Mouse (Mus musculus) neural tube, embryonic 12.5 days (tissue): ENCODE measurements around the gene Hand1. TPM values are rescaled to one million over a fixed set of nuclear protein-coding genes. Genes with fewer than 3 reads are reported as not detected.
"Not testable (repeated sequence)": the region's sequence is repeated elsewhere in the genome, so short reads cannot be mapped to it uniquely, and the experiment has no call there.

Source experiments
- ATAC-seq: fragments of 200-750 bp; cut with Nextera tagmentation; 2 replicates; pipeline ENCODE4 v1.8.0; 2017; ENCODE audit warnings: low read depth, mild to moderate bottlenecking, moderate TSS enrichment, moderate library complexity; ENCODE audit not compliant: low FRiP score
- H3K27ac ChIP-seq: fragments of 300-500 bp; sonication (generic); 2 replicates; pipeline ENCODE4 v1.5.1; 2016
- H3K27me3 ChIP-seq: fragments of 300-500 bp; sonication (generic); replicated peaks from 2 replicates; pipeline ENCODE4 v1.6.1; 2016; ENCODE audit warnings: mild to moderate bottlenecking
- H3K36me3 ChIP-seq: fragments of 300-500 bp; sonication (generic); 2 replicates; pipeline ENCODE4 v1.6.1; 2016; ENCODE audit warnings: mild to moderate bottlenecking
- H3K4me1 ChIP-seq: fragments of 300-500 bp; sonication (generic); 2 replicates; pipeline ENCODE4 v1.6.1; 2016
- H3K4me2 ChIP-seq: fragments of 300-500 bp; sonication (generic); replicated peaks from 2 replicates; pipeline ENCODE4 v1.6.1; 2016; ENCODE audit warnings: mild to moderate bottlenecking
- H3K4me3 ChIP-seq: fragments of 300-500 bp; sonication (generic); 2 replicates; pipeline ENCODE4 v1.5.1; 2016
- H3K9ac ChIP-seq: fragments of 300-500 bp; sonication (generic); 2 replicates; pipeline ENCODE4 v1.6.1; 2016; ENCODE audit warnings: mild to moderate bottlenecking
- H3K9me3 ChIP-seq: fragments of 300-500 bp; sonication (generic); 2 replicates; pipeline ENCODE4 v1.6.1; 2016; ENCODE audit warnings: mild to moderate bottlenecking
- WGBS: fragments of 180-500 bp; shearing (Covaris S2); methylation state at CpG from one replicate; pipeline ENCODE4 v1.1.7; 2016; 5-methylcytosine and 5-hydroxymethylcytosine counted together
- polyA plus RNA-seq: library from polyadenylated mRNA; unstranded; fragments of >200 nt; fragmentation: Nextera tagmentation; extraction: Ambion mirVana; gene quantifications from 2 replicates; pipeline ENCODE4 v1.2.1, GENCODE M21; 2016

Hand1 gene
- polyA plus RNA-seq, 1 experiment from 2014 or later: 0.20 TPM

- not testable (repeated sequence) for H3K4me3 ChIP-seq, H3K4me1 ChIP-seq, H3K36me3 ChIP-seq, H3K4me2 ChIP-seq, H3K27ac ChIP-seq, H3K9ac ChIP-seq, H3K9me3 ChIP-seq, ATAC-seq
- H3K27me3 ChIP-seq: peaks cover 27% of the 10 kb centered on the region
- 86% methylated on average over 8 of the region's 9 CpGs for WGBS
Observed at GRCm38 (mm10) chr11:57846421-57847363, 14.1 kb upstream of the Hand1 start.

- Histone ChIP-seq H3K9me3 (no peaks in the 10 kb centered on the region), H3K4me3 (no peak overlapping the region), H3K4me1 (peaks cover 14% of the 10 kb centered on the region), H3K27ac (no peak overlapping the region), H3K36me3 (no peaks in the 10 kb centered on the region), H3K4me2 (no peak overlapping the region), H3K9ac (no peak overlapping the region), H3K27me3 (peaks cover 72% of the 10 kb centered on the region)
- no peak for ATAC-seq
- WGBS: 25% methylated on average over 7 of the region's 7 CpGs
Observed at GRCm38 (mm10) chr11:57841391-57841790, 8.8 kb upstream of the Hand1 start.

- peaks cover 14% of the 10 kb centered on the region for H3K4me1 ChIP-seq
- no peak overlapping the region for H3K27ac ChIP-seq
- H3K9me3 ChIP-seq: no peaks in the 10 kb centered on the region
- no peak overlapping the region for H3K4me3 ChIP-seq
- no peaks in the 10 kb centered on the region for H3K36me3 ChIP-seq
- H3K4me2 ChIP-seq: no peak overlapping the region
- H3K9ac ChIP-seq: no peak overlapping the region
- peaks cover 76% of the 10 kb centered on the region for H3K27me3 ChIP-seq
- 17% methylated on average over 10 of the region's 10 CpGs for WGBS
- ATAC-seq: 0 out of 2 replicates have a peak, but pooled peaks have one; percentile 29
Observed at GRCm38 (mm10) chr11:57840986-57841385, 8.4 kb upstream of the Hand1 start.

- H3K4me2 ChIP-seq: no peak overlapping the region
- peaks cover 99% of the 10 kb centered on the region for H3K27me3 ChIP-seq
- H3K4me1 ChIP-seq: peaks cover 17% of the 10 kb centered on the region
- no peak overlapping the region for H3K4me3 ChIP-seq
- H3K36me3 ChIP-seq: no peaks in the 10 kb centered on the region
- WGBS: under 1% methylated on average over 22 of the region's 22 CpGs
- H3K9me3 ChIP-seq: no peaks in the 10 kb centered on the region
- H3K9ac ChIP-seq: no peak overlapping the region
- no peak for ATAC-seq
- no peak overlapping the region for H3K27ac ChIP-seq
Observed at GRCm38 (mm10) chr11:57837861-57838680, 5.5 kb upstream of the Hand1 start.

- Histone ChIP-seq H3K27me3 (peaks cover 100% of the 10 kb centered on the region), H3K4me3 (peak overlapping the region; percentile 11; the same call in 1 of the 2 replicates), H3K4me2 (peak overlapping the region; percentile 47), H3K9me3 (no peaks in the 10 kb centered on the region), H3K4me1 (peaks cover 17% of the 10 kb centered on the region), H3K36me3 (no peaks in the 10 kb centered on the region), H3K27ac (no peak overlapping the region), H3K9ac (no peak overlapping the region)
- peak; percentile 33; the same call in 1 of the 2 replicates for ATAC-seq
- WGBS: under 1% methylated on average over 38 of the region's 38 CpGs
Observed at GRCm38 (mm10) chr11:57836872-57837680, 4.5 kb upstream of the Hand1 start.

- Histone ChIP-seq H3K4me3 (no peak overlapping the region), H3K36me3 (no peaks in the 10 kb centered on the region), H3K9me3 (no peaks in the 10 kb centered on the region), H3K27ac (no peak overlapping the region), H3K9ac (no peak overlapping the region), H3K27me3 (peaks cover 100% of the 10 kb centered on the region), H3K4me2 (peak overlapping the region; percentile 47), H3K4me1 (peaks cover 19% of the 10 kb centered on the region)
- ATAC-seq: no peak
- 2% methylated on average over 9 of the region's 9 CpGs for WGBS
Observed at GRCm38 (mm10) chr11:57836401-57836800, 3.8 kb upstream of the Hand1 start.

- H3K4me1 ChIP-seq: peaks cover 20% of the 10 kb centered on the region
- WGBS: 6% methylated on average over 3 of the region's 3 CpGs
- peaks cover 100% of the 10 kb centered on the region for H3K27me3 ChIP-seq
- H3K9ac ChIP-seq: no peak overlapping the region
- no peaks in the 10 kb centered on the region for H3K36me3 ChIP-seq
- no peaks in the 10 kb centered on the region for H3K9me3 ChIP-seq
- H3K27ac ChIP-seq: no peak overlapping the region
- no peak overlapping the region for H3K4me3 ChIP-seq
- no peak for ATAC-seq
- no peak overlapping the region for H3K4me2 ChIP-seq
Observed at GRCm38 (mm10) chr11:57835931-57836330, 3.3 kb upstream of the Hand1 start.

GRCm38 (mm10) chr11:57835331-57835730, 2.7 kb upstream of the Hand1 start:
- no peak overlapping the region for H3K4me3 ChIP-seq
- H3K9ac ChIP-seq: no peak overlapping the region
- H3K27me3 ChIP-seq: peaks cover 100% of the 10 kb centered on the region
- H3K27ac ChIP-seq: no peak overlapping the region
- no peaks in the 10 kb centered on the region for H3K36me3 ChIP-seq
- ATAC-seq: no peak
- no peak overlapping the region for H3K4me2 ChIP-seq
- H3K9me3 ChIP-seq: no peaks in the 10 kb centered on the region
- 10% methylated on average over 2 of the region's 2 CpGs for WGBS
- peaks cover 20% of the 10 kb centered on the region for H3K4me1 ChIP-seq

GRCm38 (mm10) chr11:57834031-57834430, 1.4 kb upstream of the Hand1 start:
- no peak for ATAC-seq
- WGBS: 9% methylated on average over 6 of the region's 6 CpGs
- no peak overlapping the region for H3K4me2 ChIP-seq

GRCm38 (mm10) chr11:57833296-57833977, 819 bp upstream of the Hand1 start:
- Histone ChIP-seq H3K4me3 (0 out of 2 replicates have a peak overlapping the region, but pooled peaks have one; percentile 7), H3K4me1 (peaks cover 20% of the 10 kb centered on the region), H3K36me3 (no peaks in the 10 kb centered on the region), H3K9ac (no peak overlapping the region), H3K27ac (no peak overlapping the region), H3K9me3 (no peaks in the 10 kb centered on the region), H3K4me2 (no peak overlapping the region), H3K27me3 (peaks cover 100% of the 10 kb centered on the region)
- ATAC-seq: no peak
- WGBS: 2% methylated on average over 30 of the region's 30 CpGs

More at GRCm38 (mm10) chr11:57834031-57834430, 1.4 kb upstream of the Hand1 start:
- Histone ChIP-seq H3K27me3 (peaks cover 100% of the 10 kb centered on the region), H3K36me3 (no peaks in the 10 kb centered on the region), H3K4me1 (peaks cover 20% of the 10 kb centered on the region), H3K9me3 (no peaks in the 10 kb centered on the region), H3K9ac (no peak overlapping the region), H3K27ac (no peak overlapping the region), H3K4me3 (no peak overlapping the region)

GRCm38 (mm10) chr11:57831861-57832260, 757 bp downstream of the Hand1 start:
- Histone ChIP-seq H3K27me3 (peaks cover 100% of the 10 kb centered on the region), H3K4me3 (no peak overlapping the region), H3K4me2 (no peak overlapping the region), H3K9me3 (no peaks in the 10 kb centered on the region), H3K4me1 (peaks cover 15% of the 10 kb centered on the region), H3K36me3 (no peaks in the 10 kb centered on the region), H3K27ac (no peak overlapping the region), H3K9ac (no peak overlapping the region)
- no peak for ATAC-seq
- 2% methylated on average over 16 of the region's 16 CpGs for WGBS
